Mouse (Mus musculus) left cerebral cortex, adult 2 months (tissue): ENCODE measurements around the gene Atoh1. TPM values are rescaled to one million over a fixed set of nuclear protein-coding genes. Genes with fewer than 3 reads are reported as not detected.
A peak's percentile ranks its signal among the peaks of the same experiment; 100 is the strongest.

ENCODE experiments used
- DNase-seq, 2 experiments: peaks; one replicate each; pipeline ENCODE4 v3.0.0; 2021 to 2022; ENCODE audit warnings: low spot score in 2 of 2, mixed read lengths in 1 of 2; ENCODE audit errors: extremely low spot score in 1 of 2
- H3K27ac ChIP-seq: fragments of 200-600 bp; 2 replicates; pipeline ENCODE4 v1.8.1; 2022
- H3K4me3 ChIP-seq: fragments of 200-600 bp; 2 replicates; pipeline ENCODE4 v1.8.1; 2022
- CTCF ChIP-seq: fragments of 200-600 bp; IDR thresholded peaks from 2 replicates; pipeline ENCODE4 v1.8.1; 2022; ENCODE audit warnings: antibody characterized with exemption, mild to moderate bottlenecking, moderate library complexity
- intact Hi-C: fragments of 180-260 bp; cut with DNase I; formaldehyde crosslinking; loops from one replicate; pipeline ENCODE4 v1.15.1; 2025
- total RNA-seq, 2 experiments: library from RNA; stranded (reverse); gene quantifications; 2 replicates each; pipeline ENCODE4 v1.2.3; 2021

Gene Atoh1
- total RNA-seq, 2 experiments from 2014 or later = not detected

DNA sequence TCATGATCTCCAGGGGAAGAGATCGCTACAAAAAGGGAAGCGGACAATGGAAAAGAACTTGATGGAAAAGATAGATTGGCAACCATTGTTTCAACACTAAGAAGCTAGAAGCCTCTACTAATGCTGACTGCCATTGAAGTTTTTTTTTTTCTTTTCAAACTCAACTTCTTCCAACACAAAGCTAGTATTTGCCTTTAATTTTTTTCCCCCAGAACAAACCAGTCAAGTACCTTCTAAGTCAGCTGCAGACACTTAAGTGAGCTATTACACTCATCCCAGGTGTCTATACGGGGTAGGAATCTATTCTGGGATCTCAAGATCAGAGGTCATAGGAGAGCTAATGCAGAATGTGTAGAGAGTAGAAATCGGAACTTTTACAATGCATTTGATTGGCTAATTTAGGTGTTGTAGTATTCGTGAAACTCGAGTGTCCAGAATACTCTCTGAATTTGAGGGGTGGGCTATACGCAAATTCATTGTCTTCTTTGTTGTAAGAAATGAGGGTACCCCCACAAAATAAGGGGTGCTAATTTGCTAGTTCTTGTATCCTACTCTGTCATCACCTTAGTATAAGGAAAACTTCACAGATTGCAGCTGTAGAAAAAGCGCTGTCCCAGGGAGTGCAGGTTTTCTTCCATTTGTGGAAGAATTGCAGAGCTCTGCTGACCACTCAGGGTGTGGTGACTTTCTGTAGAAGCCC, 2.8 kb downstream of the Atoh1 start:
- no peak for DNase-seq
- intact Hi-C loops = no loop called here
- Histone ChIP-seq H3K27ac (no peak overlapping the region), H3K4me3 (no peak overlapping the region)
- TF ChIP-seq CTCF = no peak

DNA sequence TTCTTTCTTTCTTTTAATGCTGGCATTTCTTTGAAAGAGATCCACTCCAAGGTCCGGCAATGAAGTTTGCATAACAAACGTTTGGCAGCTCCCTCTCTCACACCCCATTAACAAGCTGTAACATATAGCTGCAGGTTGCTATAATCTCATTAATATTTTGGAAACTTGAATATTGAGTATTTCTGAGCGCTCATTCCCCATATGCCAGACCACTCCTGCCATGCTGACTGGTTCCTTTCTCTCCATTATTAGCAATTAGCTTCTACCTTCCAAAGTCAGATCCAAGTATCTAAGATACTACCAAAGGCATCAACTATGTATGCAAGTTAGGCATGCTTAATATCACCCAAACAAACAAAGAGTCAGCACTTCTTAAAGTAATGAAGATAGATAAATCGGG, 4.4 kb downstream of the Atoh1 start:
- TF ChIP-seq CTCF = no peak
- intact Hi-C loops = no loop called here
- no peak overlapping the region for H3K27ac ChIP-seq

DNA sequence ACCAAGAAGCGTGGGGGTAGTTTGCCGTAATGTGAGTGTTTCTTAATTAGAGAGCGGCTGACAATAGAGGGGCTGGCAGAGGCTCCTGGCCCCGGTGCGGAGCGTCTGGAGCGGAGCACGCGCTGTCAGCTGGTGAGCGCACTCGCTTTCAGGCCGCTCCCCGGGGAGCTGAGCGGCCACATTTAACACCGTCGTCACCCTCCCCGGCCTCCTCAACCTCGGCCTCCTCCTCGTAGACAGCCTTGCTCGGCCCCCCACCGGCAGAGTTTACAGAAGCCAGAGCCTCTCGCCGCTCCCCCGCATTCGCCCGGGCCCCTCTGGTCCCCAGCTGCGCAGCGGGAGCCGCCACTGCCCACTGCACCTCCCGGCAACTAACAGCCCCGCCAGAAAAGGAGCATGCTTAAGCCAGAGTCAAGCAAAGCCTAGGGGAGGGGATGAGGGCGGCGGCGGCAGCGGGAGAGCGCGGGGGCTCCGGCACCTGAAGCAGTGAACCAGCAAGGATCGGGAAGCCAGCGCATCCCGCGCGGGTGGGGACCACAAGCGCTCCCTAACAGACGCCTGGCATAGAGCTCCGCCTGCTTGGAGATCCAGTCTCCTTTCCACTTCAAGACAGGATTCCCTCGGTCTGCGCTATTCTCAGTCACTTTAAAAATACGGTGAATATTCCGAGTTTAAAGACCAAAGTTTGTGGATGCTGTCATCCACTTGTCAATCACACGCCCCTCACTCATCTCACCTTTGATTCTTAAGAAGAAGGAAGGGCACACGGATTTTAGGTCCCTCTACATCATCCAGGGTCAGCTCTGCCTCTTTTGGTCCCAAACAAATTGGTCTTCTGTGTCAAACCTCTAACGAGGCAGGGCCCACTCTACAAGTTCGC, 5.8 kb downstream of the Atoh1 start:
- intact Hi-C loops = no loop called here
- peak in 1 of 2 experiments; percentile 12 for DNase-seq
- Histone ChIP-seq H3K4me3 (peak overlapping the region; percentile 43), H3K27ac (no peak overlapping the region)
- TF ChIP-seq CTCF = no peak

More for the DNA sequence above, 4.4 kb downstream of the Atoh1 start:
- DNase-seq = no peak
- no peak overlapping the region for H3K4me3 ChIP-seq

DNA sequence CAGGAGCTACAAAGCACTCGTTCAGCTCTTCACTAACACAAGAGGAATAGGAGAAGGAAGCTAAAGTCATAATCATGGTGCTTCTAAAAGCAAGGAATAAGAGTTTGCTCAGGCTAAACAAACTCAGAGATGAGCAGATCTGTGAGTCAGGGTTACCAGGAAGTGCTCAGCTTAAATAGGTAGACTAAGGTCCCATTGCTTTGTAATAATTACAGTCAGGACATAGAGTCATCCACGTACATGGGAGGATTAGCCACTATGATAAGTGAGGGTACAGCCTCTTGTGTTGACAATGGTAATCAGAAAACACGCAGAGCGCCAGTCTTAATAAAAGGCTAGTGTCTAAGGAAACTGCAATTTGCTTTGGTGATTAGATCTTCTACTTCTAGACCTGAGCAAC, 7.4 kb downstream of the Atoh1 start:
- DNase-seq = no peak
- TF ChIP-seq CTCF = no peak
- intact Hi-C loops = no loop called here
- Histone ChIP-seq H3K27ac (no peak overlapping the region), H3K4me3 (no peak overlapping the region)

DNA sequence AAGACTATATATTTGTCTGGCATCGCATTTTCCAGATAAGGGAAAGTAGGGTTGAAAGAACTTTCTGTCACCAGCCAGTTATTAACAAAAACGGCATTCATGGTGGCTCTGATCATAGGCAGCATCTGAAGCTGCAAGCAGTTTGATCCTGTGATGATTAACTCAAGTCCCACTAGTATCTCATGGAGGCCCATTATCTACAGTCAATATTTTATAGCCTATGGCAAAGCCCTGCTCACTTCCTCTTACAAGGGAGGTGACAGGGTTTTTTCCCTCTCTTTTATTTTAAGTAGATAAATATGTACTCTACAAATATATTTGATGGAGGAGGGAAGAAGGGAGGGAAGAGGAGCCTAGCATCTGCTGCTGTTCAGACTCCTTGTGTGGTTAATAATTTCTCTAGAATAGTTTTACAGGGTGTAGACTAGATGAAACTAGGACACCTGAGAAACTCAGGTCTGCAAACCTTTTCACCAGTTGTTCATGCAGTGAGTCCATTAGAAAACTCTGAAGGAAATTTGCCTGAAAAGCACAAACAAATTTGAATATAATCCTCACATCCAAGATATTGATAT, 14.1 kb downstream of the Atoh1 start:
- Histone ChIP-seq H3K4me3 (no peak overlapping the region), H3K27ac (no peak overlapping the region)
- no peak for DNase-seq
- no peak for TF ChIP-seq CTCF
- intact Hi-C loops = no loop called here

DNA sequence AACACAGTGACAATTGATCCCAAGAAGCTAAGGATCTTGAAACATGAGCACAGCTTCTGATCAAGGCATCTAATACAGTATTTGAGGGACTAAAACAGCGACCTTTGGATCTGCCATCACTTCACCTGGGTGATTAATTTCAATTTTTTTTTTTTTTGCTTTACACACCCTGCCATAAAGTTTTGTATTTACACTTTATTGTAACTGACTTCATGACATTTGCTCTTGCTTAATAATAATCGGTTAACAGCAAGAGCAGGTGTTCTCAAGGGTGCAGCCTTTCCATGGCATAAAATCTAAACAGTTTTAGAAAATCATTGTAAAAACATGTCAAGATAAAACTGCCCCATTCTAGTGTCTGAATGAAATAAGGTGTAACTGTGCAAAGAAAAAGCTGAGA, 25.6 kb downstream of the Atoh1 start:
- H3K4me3 ChIP-seq = no peak overlapping the region
- no peak for TF ChIP-seq CTCF
- intact Hi-C loops = no loop called here
- no peak for DNase-seq
- H3K27ac ChIP-seq = no peak overlapping the region

DNA sequence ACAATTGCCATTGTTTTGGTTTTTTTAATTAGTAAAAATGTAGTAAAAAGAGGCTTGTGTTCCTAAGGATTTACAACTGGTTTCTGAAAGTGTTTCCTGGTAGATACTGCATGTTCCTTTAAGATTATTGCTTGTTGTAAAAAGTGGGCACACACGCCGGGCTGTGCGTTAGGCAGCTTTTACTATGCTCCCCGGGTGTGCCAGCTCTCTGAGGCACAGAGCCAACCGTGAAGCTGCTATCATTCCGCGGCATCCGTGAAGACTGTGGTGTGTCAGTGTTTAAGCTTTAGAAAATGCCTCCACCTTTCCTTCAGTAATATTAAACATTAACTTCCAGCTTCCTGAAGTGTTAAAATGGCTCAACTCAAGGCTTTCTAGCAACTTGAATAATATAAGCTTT, 35.0 kb downstream of the Atoh1 start:
- TF ChIP-seq CTCF = no peak
- no peak for DNase-seq
- intact Hi-C loops = no loop called here
- no peak overlapping the region for H3K27ac ChIP-seq
- H3K4me3 ChIP-seq = no peak overlapping the region

DNA sequence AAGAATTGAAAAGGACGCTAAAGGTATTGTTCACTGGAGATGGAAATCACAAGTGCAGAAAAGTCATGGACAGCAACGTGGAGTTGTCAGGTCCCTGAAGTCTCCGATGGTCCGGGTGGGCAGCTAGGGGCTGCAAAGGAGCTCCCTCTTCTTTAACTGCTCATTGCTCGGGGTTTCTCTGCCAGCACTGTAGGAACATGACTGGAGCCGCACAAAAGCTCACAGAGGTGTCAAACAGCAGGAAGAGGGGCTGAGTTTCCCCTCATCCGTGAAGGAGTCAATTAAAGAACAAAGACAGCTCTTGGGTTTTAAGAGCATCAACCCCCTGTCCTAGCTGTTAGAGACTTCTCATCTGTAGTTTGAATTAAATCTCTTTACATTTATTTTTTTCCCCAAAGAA, 44.5 kb downstream of the Atoh1 start:
- intact Hi-C loops = no loop called here
- H3K27ac ChIP-seq = no peak overlapping the region
- H3K4me3 ChIP-seq = no peak overlapping the region
- TF ChIP-seq CTCF = no peak
- DNase-seq = no peak
